Mouse (Mus musculus) stomach, adult 2 months (tissue): ENCODE data around the gene Sigmar1. TPM values are rescaled to one million over a fixed set of nuclear protein-coding genes. Genes with fewer than 3 reads are reported as not detected.

Source experiments
- polyA plus RNA-seq: library from polyadenylated mRNA; depleted of rRNA; stranded (reverse); fragments of >200 nt; gene quantifications from 2 replicates; pipeline ENCODE4 v1.2.3, GENCODE M21; 2012; rRNA removed

Gene Sigmar1
- 38.6 and 40.6 TPM in 2 replicates for polyA plus RNA-seq

DNA sequence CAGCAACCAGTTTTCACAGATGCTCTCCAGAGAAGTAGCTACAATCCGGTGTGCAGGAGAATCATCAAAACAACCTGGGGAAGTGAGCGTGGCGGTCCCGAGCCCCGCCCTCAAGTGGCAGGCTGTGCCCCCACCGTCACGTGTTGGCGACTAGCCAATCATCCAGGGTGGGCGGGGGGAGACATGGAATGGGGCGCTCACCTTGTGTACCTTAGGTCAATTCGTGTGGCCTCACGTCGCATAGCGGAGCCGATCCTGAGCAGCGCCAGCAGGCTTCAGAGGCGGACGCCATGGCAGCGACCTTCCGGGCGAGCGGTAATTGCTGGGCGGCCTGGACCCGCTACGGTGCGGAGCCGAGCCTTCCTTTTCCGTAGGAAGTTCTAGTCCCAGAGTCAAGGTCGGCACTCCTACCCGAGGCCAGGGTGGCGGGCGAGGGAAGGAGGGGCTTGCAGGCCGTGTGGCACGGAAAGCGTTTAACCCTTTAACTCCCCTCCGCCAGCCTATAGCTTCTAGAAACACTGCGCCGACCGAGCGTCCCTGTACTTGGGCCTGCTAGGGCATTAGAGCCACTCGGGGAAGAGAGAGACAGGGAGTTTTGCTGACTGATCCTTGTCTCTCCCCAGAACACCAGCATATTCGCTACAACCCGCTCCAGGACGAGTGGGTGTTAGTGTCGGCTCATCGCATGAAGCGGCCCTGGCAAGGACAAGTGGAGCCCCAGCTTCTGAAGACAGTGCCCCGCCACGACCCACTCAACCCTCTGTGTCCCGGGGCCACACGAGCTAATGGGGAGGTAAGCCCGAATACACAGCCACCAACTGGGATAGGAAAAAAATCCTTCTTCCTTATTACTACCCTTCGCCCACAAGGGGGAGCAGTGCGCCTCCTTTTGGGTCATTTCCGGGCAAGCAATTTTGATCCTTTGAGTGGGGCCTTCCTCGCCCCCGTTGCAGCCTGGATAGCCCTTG, at the start of gene Sigmar1:
Sigmar1 (minus strand) TSS at position 820 of the 968 bp plus-strand sequence.

DNA sequence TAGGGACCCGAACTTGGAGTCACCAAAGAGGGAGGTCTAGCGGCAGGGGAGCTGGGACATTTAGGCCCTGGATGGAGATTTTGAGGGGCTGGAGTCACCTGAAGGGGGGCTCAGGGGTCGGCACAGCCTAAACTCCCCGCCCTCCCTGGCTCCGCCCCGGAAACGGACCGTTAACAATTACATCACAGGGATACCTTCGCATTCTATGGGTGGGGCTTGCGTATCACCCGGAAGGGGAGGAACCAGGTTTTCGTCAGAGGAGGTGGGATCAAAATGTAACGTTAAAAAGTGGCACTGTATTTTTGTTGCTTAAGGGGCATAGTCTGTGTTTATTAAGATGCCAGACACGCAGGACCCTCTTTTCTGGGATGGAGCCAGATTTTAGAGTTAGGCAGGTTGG, 18.0 kb upstream of the Sigmar1 start, which contains the start of gene Ccl27a:
Ccl27a (minus strand) TSS at position 246 of the 400 bp plus-strand sequence.

DNA sequence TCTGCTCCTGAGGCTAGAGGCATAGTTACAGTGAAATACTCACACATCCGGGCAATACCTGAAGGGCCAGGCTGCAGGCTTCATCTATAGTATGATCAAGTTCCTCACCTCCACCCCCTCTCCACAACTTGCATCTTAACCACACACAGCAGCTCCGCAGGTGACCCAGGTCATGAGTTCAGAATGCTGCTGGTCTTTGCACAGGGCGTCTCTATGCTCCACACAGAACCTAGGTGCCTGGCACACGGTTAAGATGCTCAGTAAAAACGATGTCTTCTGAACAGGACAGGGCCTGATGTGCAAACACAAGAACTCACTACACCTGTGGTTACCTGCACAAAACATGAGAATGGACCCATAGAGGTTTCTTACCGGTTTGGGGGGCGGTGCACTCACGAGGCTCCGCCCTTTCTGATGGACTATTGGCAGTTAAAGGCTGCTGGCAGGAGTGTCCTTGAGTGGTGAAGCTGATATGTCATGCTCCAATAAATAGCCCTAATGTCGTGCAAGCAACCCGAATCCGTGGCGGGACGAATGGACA, 1.1 kb downstream of the Sigmar1 start, which contains the start of gene Galt:
Galt (plus strand) TSS at position 432 of the 541 bp plus-strand sequence.

DNA sequence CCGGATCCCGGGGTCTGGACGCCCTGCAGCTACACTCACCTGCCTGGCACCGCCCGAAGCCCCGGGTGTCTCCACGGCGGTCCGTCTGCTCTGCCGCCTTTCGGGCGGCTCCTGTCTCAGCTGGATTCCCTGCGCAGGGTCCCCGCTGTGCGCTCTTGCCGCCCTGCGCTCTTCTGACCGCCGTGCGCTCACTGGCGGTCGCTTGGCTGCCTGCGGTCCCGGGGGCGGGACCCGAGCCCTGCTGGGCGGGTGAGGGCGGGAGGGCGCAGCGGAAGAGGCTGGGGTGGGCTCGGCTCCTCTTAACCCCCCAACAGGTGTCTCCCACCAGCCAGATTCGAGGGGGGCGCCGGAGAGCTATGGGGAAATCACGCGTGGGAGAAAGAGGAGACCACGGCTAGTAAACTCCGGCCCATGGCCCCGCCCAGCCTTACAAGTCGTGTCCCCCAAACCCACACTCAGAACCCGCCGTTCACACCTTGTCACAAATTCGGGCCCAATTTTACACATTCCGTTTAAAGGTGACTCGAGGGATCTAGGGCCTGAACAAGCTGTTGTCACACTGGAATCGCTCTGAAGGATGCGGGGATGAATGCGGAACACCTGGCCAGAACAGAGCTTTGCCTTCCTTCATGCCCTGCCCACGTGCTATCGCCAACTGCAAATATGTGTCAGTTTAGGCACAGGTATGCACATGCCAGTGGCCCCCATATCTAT, 24.7 kb downstream of the Sigmar1 start, which contains the start of gene Arid3c:
Arid3c (minus strand) TSS at position 91 of the 714 bp plus-strand sequence.

DNA sequence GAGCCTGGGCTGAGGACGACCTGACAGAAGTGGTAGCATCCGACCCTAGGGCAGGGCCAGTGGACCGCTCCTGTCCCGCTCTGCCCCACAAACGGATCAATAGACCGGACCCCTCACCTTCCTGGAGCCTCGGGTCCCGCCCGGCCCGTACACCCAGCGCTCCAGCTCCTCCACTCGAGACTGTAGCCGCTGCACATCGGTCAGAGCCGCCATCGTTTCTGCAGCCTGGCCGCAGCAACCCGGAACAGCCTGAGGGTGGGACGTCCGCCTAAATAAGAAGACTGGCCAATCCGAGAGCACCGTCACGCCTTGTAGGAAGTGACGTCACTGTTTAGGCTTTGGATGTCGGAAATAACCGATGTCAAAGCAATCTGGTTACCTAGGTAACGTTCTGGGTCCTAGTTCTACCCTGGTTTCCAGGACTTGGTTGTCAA, 33.0 kb downstream of the Sigmar1 start, which contains the start of gene Dctn3:
Dctn3 (minus strand) TSS at position 253 of the 434 bp plus-strand sequence.

DNA sequence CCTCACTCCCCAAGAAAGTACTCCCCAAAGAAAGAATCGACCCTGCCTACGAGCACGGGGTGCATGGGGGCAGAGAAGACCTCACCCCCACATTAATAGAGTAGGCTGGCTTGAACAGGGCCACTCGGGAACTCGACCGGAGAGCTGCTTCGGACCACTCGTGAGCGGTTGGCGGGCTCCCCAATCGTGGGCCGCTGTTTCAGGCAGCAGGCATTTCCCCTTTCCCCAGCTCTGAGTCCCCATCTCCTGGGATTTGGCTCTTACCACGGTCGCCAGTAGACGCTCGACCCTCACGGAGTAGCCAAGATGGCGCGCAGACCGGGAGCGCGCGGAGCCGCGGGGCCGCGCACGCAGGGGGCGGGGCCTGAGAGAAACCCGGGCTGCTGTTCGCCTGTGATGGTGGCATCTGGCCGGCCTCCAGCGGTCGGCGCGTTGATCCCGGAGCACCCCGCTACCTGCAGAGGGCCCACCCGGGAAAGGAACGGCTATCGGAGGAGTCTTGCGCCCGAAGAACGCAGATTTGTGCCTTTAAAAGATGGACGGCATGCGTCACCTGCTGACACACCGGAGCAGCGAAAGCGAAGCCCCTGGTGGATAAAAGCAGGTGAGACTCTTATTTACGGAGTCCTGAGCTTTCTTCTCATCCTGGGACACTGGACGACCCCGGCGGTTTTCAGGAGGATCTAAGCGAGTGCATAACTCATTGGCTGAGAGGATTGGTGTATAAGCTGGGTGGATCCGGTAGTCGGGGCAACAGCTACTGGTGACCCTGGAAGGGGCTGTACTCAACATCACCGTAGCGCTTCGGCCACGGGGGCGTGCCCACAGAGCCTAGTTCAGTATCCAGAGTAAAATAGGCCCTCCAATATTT, 42.5 kb downstream of the Sigmar1 start, which contains the start of gene Rpp25l:
Rpp25l (minus strand) TSS at position 338 of the 871 bp plus-strand sequence.

DNA sequence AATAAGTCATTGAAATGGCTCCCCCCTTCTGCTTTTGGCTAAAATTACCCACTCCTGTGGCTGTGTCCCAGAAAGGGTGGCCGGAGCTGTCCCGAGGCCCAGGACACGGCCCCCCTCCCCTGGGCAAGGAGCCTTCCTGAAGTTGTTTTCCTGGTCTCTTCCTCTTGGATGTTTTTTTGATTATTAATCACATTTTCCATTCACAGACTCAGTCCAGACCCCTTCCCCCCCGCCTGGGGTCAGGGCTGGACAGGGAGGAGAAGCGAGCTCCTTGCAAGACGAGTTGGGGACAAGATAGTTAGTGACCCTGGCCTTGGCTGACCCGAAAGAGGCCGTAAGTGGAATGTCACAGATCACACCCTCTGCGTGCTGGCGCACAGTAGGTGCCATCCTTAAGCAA, 56.2 kb downstream of the Sigmar1 start, which contains the start of gene Il11ra1:
Il11ra1 (plus strand) TSS at position 207 of the 400 bp plus-strand sequence.

DNA sequence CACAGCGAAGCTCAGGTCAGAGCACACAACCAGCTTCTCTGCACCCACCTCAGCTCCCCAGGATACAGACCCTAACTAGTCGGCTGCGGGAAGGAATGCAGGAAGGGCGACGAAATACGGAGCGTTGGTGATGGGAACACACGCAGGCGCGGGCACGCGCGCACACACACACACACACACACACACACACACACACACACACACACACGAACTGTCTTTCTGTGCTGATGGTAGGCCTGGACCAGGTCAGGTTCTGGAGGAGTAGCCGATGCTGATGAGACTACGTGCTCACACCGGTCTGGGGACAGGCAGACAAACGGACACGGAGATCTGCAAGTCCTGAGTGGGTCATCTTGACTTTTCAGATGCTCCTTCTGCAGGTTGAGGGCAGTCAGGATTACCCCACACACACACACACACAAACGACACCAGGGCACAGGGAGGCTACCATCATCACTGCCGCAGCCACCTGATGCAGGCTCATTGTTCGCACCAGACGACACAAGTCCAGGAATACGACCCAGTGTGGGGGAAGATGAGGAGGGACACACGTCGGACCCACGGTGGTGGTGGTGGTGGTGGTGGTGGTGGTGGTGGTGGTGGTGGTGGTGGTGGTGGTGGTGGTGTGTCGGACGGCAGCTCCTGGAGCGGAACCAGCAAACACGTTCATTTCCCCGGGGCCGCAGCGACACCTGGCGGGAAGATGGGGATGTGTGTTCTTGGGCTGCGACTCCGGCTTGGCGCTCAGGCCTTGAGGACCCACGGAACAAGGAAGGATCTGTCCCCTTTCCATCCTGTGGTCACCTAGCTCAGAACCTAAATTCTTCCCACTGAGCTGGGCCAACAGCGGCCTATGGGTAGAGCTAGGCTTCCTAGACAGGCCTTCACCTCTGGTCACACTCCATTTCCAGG, 58.8 kb downstream of the Sigmar1 start, which contains the start of gene Cntfr:
Cntfr (minus strand) TSS at position 160 of the 912 bp plus-strand sequence.

Other genes with a start within 250 kb of the Sigmar1 start
- gene 1110017D15Rik, start 238.8 kb downstream of the Sigmar1 start, polyA plus RNA-seq: 0.37 and 0.47 TPM in 2 replicates
- gene Fam219a, start 186.6 kb downstream of the Sigmar1 start, polyA plus RNA-seq: 15.4 and 24.4 TPM in 2 replicates
- gene Dnaic1, start 186.4 kb downstream of the Sigmar1 start, polyA plus RNA-seq: 14.8 and 21.6 TPM in 2 replicates
- 37.6 and 69.1 TPM in 2 replicates for gene Enho, start 115.8 kb downstream of the Sigmar1 start, polyA plus RNA-seq
- gene Cntfr, start 59.1 kb downstream of the Sigmar1 start, polyA plus RNA-seq: 5.9 and 7.8 TPM in 2 replicates
- gene Il11ra1, start 56.2 kb downstream of the Sigmar1 start, polyA plus RNA-seq: 93.9 and 97.7 TPM in 2 replicates
- gene Rpp25l, start 42.6 kb downstream of the Sigmar1 start, polyA plus RNA-seq: 29.8 and 44.5 TPM in 2 replicates
- gene Dctn3, start 33.0 kb downstream of the Sigmar1 start, polyA plus RNA-seq: 33.7 and 36.5 TPM in 2 replicates
- not detected in 2 replicates for gene Arid3c, start 25.0 kb downstream of the Sigmar1 start, polyA plus RNA-seq
- gene Galt, start 929 bp downstream of the Sigmar1 start, polyA plus RNA-seq: 39.5 and 40.0 TPM in 2 replicates
- 28.4 and 32.1 TPM in 2 replicates for gene Ccl27a, start 18.1 kb upstream of the Sigmar1 start, polyA plus RNA-seq
- gene Gm21541, start 147.5 kb upstream of the Sigmar1 start, polyA plus RNA-seq: 4.9 TPM in 1 of 2 replicates, not detected in the other
- 0.34 and 3.0 TPM in 2 replicates for gene Gm20878, start 185.4 kb upstream of the Sigmar1 start, polyA plus RNA-seq
- gene Fam205a4, start 209.9 kb upstream of the Sigmar1 start, polyA plus RNA-seq: 0.02 TPM in 1 of 2 replicates, not detected in the other